Comparison of ENCODE assay signal across 16 mouse cellular contexts in the genomic region with DNA sequence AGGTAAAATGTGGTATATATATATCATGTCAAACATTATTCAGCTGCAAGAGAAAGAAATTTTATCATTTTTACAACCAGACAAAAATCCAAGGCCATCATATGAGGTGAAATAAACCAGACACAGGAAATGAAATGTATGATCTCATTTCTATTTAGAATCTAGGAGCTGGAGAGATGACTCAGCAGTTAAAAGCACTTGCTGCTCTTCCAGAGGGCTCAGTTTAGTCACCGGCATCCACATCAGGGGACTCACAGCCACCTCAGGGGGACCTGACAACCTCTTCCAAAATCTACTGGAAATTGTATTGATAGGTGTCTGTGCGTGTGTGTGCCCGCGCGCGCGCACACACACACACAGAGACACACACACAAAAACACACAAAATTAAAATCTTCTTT.
DNase-seq lines count a peak whose midpoint lies in the region; TF ChIP-seq lines count a peak whose summit lies in the region.
"Had no signal": no experiment of that assay in that cellular context is flagged by ENCODE, and none has a peak within 500 bp of the region (broad histone marks: within the 10 kb centered on the region; RNA-seq: fewer than 3 reads in every experiment).

No protein-coding gene starts in this region.

- H3K27ac ChIP-seq in ES-E14 (ENCODE audit: insufficient read depth, low read depth, low read length, poor library complexity, severe bottlenecking), result no peak overlapping the region
- H3K27ac ChIP-seq: embryonic facial prominence, embryonic 10.5 days; forebrain, embryonic 13.5 days; heart, embryonic 15.5 days; hindbrain, embryonic 15.5 days had no signal

- no peaks in the 10 kb centered on the region for H3K4me1 ChIP-seq in ES-E14 (ENCODE audit: control insufficient read depth in 2 of 2, insufficient read depth in 2 of 2, low read length in 2 of 2, poor library complexity in 1 of 2)
- H3K4me1 ChIP-seq: embryonic facial prominence, embryonic 10.5 days; forebrain, embryonic 13.5 days; hindbrain, embryonic 15.5 days had no signal

- H3K4me3 ChIP-seq in ES-E14 (ENCODE audit: insufficient read depth in 1 of 2, low read depth in 1 of 2, low read length in 2 of 2, poor library complexity in 1 of 2, severe bottlenecking in 1 of 2), result no peak overlapping the region
- H3K4me3 ChIP-seq: embryonic facial prominence, embryonic 10.5 days; forebrain, embryonic 13.5 days; heart, embryonic 15.5 days; hindbrain, embryonic 15.5 days had no signal

- DNase-seq in adrenal gland, postnatal 14 days, result peak; percentile 18
- DNase-seq in adrenal gland, postnatal 25 days, result no peak
- peak; percentile 10 to 15 for DNase-seq in right cerebral cortex, adult 2 months (ENCODE audit: low spot score in 2 of 2)
- no peak for DNase-seq in right cerebral cortex, postnatal 14 days
- no peak for DNase-seq in ES-E14 (ENCODE audit: low read depth, low spot score)
- no peak for DNase-seq in MN1 (ENCODE audit: low spot score)
- DNase-seq: cerebellum, adult 2 months; cerebellum, postnatal 10 days; forebrain, postnatal 0 days; gastrocnemius, postnatal 14 days; heart, postnatal 36 days; kidney, adult 2 months had no signal

- no peak overlapping the region for H3K9ac ChIP-seq in ES-E14 (ENCODE audit: insufficient read depth, low read depth, low read length, poor library complexity, severe bottlenecking)
- H3K9ac ChIP-seq: forebrain, embryonic 13.5 days; forebrain, postnatal 0 days; heart, embryonic 15.5 days; hindbrain, embryonic 15.5 days had no signal

- no peaks in the 10 kb centered on the region for H3K9me3 ChIP-seq in ES-E14 (ENCODE audit: control insufficient read depth, insufficient read depth, low read depth, low read length)
- H3K9me3 ChIP-seq: embryonic facial prominence, embryonic 10.5 days; forebrain, embryonic 13.5 days; heart, embryonic 15.5 days; hindbrain, embryonic 15.5 days had no signal

- in situ Hi-C loops in ES-E14 (cut with MboI; ENCODE audit: low sequenced_read_pairs in 2 of 2, unreplicated experiment in 2 of 2), result no loop called here

- no peaks in the 10 kb centered on the region for H3K36me3 ChIP-seq in ES-E14 (ENCODE audit: control insufficient read depth, insufficient read depth, low read length, poor library complexity, severe bottlenecking)
- H3K36me3 ChIP-seq: embryonic facial prominence, embryonic 10.5 days; heart, embryonic 15.5 days; hindbrain, embryonic 15.5 days had no signal

TF ChIP-seq in ES-E14, 5 proteins besides CTCF, POLR2A, EP300 and RAD21:
- TF ChIP-seq MAFK (IDR thresholded peaks at IDR 0.05; ENCODE audit: insufficient read depth, low read depth, low read length) (peak; percentile 59), HCFC1 (IDR thresholded peaks at IDR 0.05; ENCODE audit: borderline replicate concordance, insufficient read depth, low read length) (no peak)

Comparison
In these comparisons a context has a peak if more than half of its experiments do, and no peak if none do; other contexts are left out.
1. DNase-seq: peak in adrenal gland, postnatal 14 days (single experiment) and right cerebral cortex, adult 2 months (2 of 2); none in adrenal gland, postnatal 25 days (single experiment), right cerebral cortex, postnatal 14 days (single experiment), ES-E14 (single experiment) and MN1 (single experiment).